Mouse (Mus musculus): ENCODE data around the gene Tgfb1.

DNA sequence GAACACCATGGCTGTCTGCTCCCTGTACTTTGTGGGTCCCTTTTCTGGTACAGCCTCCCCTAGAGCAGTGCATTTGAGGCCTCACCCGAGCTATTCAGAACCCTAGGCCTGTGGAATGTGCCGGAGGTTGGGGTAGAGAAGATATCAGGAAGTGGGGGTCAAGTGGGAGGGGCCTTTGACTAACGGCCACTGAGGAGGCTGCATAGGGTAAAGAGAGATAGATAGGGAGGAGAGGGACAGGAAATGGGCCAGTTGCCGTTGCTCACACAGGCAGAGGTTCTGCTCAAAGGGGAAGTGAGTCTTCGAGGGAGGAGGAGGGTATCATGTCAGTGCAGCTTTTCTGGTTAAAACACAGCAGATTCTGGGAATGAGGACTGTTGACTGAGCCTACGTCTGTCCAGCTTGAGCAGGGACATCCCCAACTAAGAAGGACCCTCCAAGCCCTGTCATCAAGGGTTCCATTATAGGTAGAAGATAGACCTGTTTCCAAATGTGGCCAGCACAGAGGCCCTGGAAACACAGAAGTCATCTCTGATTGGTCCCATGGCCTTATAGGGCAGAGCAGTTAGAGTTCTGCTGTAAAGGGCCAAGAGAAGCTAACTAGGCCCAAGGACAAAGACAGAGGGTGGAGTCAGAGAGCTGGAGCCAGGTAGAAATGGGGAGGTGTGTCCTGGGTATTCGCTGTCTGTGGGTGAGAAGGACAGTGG is 3.2 kb upstream of the Tgfb1 start:
- TF ChIP-seq CTCF (IDR thresholded peaks at IDR 0.05; ENCODE audit: borderline replicate concordance, control insufficient read depth, extremely low read depth, insufficient read depth, low read length, poor library complexity) (no peak), POLR2A (IDR thresholded peaks at IDR 0.05; ENCODE audit: control insufficient read depth, extremely low read depth, insufficient read depth, low read length, poor library complexity) (no peak)

Measured in thymus, adult 2 months (tissue).